Mouse (Mus musculus) G1E-ER4 (cell line): ENCODE data around the gene Zfp131. TPM values are rescaled to one million over a fixed set of nuclear protein-coding genes. Genes with fewer than 3 reads are reported as not detected.

Experiments used
- GATA1 ChIP-seq: IDR thresholded peaks from one replicate; pipeline ENCODE4 v1.8.0; 2012; ENCODE audit warnings: low read length, inconsistent platforms
- polyA plus RNA-seq: library from polyadenylated mRNA; stranded (reverse); fragments of >175 nt; gene quantifications from 2 replicates; pipeline ENCODE4 v1.2.3, GENCODE M21; 2012

The Zfp131 gene
- polyA plus RNA-seq, 1 experiment, result 35.5 TPM

- no peak for TF ChIP-seq GATA1
Measured at GRCm38 (mm10) chr13:119755681-119756471, 34.8 kb downstream of the Zfp131 start, which contains the start of gene Nim1k. Gene Nim1k, minus strand, starts transcription at chr13:119755882.

- no peak for TF ChIP-seq GATA1
Measured at GRCm38 (mm10) chr13:119755141-119755547, 35.5 kb downstream of the Zfp131 start.

GRCm38 (mm10) chr13:119754635-119755020 lies 36.1 kb downstream of the Zfp131 start:
- no peak for TF ChIP-seq GATA1

- no peak for TF ChIP-seq GATA1
Measured at GRCm38 (mm10) chr13:119753859-119754634, 36.6 kb downstream of the Zfp131 start.

GRCm38 (mm10) chr13:119746930-119747329 lies 43.8 kb downstream of the Zfp131 start:
- no peak for TF ChIP-seq GATA1

GRCm38 (mm10) chr13:119743470-119743869 lies 47.2 kb downstream of the Zfp131 start:
- TF ChIP-seq GATA1, result no peak

- TF ChIP-seq GATA1, result no peak
Measured at GRCm38 (mm10) chr13:119742711-119743415, 47.8 kb downstream of the Zfp131 start.

- TF ChIP-seq GATA1, result no peak
Measured at GRCm38 (mm10) chr13:119741390-119742237, 49.1 kb downstream of the Zfp131 start.

GRCm38 (mm10) chr13:119731448-119731847 lies 59.2 kb downstream of the Zfp131 start:
- no peak for TF ChIP-seq GATA1

- TF ChIP-seq GATA1, result no peak
Measured at GRCm38 (mm10) chr13:119729406-119729805, 61.3 kb downstream of the Zfp131 start.

- no peak for TF ChIP-seq GATA1
Measured at GRCm38 (mm10) chr13:119727608-119728387, 62.9 kb downstream of the Zfp131 start.

GRCm38 (mm10) chr13:119724541-119724940 lies 66.1 kb downstream of the Zfp131 start:
- TF ChIP-seq GATA1, result no peak

GRCm38 (mm10) chr13:119723368-119723767 lies 67.3 kb downstream of the Zfp131 start:
- TF ChIP-seq GATA1, result no peak

- TF ChIP-seq GATA1, result no peak
Measured at GRCm38 (mm10) chr13:119722447-119722846, 68.2 kb downstream of the Zfp131 start.
